Mouse (Mus musculus) megakaryocyte progenitor cell, adult 5-6 weeks (primary cell): ENCODE measurements at regions not wholly inside any gene's neighbourhood (a gene's known extent, or its start where the extent isn't known, plus 50 kb on each side); places are given as distances from the start of the nearest gene placed in this dataset.
A peak's percentile ranks its signal among the peaks of the same experiment; 100 is the strongest.

Experiments
- ATAC-seq: replicated peaks from 2 replicates; pipeline ENCODE4 v1.8.0; 2016; ENCODE audit warnings: mild to moderate bottlenecking, moderate TSS enrichment, inconsistent platforms; ENCODE audit not compliant: poor library complexity

DNA sequence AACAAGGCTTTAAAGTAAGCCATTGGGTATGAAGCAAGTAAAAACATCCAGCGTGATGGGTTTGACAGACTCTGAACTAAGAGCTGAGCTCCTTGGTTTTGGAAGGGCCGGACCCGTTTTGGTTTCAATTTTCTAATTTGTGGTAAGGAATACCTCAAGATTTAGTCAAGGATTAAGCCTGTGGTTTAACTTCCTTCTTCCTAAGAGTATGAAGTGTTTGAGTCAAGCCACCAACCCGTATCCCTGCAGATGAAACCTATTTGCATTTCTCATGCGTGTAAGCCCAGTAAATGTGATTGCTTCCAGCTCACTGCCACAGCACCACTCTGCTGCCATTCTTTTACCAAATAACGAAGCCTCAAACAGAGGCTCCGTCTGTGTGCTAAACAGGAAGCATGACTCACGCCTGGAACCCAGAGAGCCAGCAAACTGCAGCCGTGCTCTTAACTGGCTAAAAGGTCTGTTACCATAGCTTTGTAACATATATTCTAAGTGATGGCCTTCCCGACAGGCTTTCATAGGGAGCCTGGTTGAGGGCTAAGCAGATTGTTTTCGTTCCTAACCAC lies 149.7 kb downstream of the Etv1 start:
- peak; percentile 90 for ATAC-seq

DNA sequence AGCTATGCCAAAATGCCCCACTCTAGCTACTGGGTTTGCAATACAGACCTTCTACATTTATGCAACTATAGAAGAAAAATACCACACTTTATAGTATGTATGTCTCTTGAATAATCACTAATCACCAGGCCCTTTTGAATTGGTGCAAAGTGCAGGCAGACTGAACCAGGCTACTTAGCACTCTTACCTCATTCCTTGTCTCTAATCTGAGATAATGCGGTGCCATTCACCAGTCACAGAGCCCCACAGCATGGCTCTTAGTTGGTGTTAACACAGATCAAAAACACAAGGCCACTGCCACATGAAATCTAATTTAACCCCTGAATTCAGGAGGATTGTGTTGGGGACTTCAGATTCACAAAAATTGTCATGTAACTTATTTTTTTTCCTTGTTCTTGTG lies 150.5 kb downstream of the Etv1 start:
- ATAC-seq, result no peak

DNA sequence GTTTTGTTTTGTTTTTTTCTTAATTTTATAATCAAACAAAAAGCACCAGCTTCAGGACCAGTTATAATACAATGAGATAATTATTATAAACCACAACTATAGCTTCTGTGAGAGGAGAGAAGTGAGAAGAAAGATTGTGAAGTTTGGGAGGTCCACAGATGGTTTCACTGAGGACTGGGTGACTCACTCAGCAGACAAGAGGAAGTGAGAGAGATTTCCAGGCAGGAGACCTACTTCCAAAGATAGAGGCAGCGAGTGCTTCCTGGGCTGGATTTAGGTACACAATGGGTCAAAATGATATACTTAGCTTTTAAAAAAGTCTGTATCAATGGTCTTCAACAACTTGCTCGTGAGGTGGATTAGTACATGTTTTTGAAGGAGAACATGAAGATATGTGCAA lies 152.6 kb downstream of the Etv1 start:
- ATAC-seq, result peak; percentile 65

DNA sequence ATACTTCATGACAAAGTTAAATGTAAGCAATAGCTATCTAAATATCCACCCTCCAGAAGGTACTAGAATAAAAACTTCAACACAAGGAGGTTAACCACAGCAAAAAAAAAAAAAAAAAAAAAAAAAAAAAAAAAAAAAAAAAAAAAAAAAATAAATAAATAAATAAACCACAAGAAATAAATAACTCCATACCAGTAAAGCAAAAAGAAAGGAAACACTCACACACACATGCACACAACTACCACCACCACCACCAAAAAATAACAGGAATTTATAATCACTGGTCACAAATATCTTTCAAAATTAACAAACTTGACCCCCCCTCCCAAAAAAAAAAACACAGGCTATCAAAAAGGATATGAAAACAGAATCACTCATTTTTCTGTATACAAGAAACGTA lies 180.4 kb downstream of the Etv1 start:
- ATAC-seq, result no peak

DNA sequence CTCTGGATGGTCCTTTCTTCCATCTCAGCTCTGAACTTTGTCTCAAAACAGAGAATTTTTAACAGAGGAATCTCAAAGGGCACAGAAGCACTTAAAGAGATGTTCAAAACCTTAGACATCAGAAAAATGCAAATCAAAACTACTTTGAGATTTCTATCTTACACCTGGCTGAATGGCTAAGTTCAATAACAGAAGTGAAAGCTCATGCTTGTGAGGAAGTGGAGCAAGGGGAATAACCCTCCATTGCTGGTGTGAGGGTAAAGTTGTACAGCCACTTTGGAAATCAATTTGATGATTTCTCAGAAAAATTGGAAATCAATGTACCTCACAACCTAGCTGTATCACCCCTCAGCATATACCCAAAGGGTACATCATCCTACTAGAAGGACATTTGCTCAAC lies 183.1 kb downstream of the Etv1 start:
- no peak for ATAC-seq

DNA sequence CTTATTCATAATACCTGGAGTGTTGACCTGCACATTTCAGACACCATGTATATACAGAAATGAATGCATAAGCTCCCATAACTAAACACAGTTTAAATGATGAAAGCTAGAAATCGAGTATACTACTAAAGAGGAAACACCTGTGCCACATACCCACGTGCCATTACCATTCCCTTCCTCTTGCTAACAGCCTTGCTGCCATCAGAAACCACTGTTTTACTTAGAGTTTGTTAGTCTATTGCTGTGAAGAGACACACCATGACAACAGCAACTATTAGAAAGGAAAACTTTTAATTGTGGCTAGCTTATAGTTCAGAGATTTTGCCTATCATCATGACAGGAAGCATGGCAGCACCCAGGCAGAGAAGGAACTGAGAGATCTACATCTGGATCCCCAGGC lies 191.2 kb downstream of the Etv1 start:
- peak; percentile 77 for ATAC-seq

DNA sequence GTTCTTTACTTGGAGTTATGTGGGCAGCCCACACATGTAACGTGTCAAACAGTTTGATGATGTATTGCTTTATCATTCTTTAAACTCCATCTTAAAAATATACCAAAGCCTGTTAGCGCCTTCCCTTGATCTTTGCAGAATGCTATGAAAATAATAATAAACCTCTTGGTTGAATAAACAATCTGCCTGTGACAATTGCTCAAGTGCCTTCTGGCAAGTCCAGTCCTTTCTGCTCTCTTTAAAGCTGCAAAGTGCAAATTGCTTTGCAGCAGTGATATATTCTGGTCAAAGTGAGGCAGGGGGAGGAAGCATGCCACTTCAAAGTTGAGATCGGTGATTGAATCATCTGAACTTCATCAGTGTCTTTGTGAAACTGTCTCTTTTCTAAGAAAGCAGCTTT lies 193.0 kb downstream of the Etv1 start:
- ATAC-seq, result no peak

DNA sequence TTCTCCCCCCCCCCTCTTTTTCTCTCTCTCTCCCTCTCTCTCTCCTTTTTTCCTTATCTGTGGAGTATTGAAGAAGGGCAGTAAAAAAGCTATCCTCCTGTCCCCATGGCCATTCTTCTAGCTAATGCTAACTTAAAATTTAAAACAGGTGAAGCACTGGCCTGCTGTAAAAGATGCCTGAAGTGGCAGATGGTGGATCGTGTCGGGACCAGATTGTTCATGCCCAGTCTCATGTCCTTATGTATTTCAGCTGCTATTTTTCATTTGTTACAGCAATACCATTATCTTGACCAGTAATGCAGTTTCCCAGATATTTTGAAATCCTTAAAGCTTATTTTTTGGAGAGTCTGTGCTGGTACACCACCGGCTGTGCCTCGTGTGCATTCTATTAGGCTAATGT lies 196.3 kb downstream of the Etv1 start:
- ATAC-seq, result no peak

DNA sequence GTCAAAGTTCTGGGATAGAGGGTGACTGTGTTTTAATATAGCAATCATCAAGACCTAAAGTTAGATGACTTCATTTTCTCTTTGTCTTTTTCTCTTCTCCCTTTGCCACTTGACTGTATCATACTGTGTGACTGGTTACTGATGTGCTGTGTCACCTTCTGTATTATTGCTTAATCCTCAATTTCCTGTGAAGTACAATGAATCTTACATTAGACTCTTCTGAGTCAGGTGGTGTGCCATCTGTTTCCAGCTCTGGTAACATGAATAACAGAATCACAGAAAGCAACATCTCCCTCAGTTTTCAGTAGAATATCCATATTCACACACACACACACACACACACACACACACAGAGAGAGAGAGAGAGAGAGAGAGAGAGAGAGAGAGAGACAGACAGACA lies 203.2 kb downstream of the Etv1 start:
- ATAC-seq, result 0 out of 2 replicates have a peak, but pooled peaks have one; percentile 31

DNA sequence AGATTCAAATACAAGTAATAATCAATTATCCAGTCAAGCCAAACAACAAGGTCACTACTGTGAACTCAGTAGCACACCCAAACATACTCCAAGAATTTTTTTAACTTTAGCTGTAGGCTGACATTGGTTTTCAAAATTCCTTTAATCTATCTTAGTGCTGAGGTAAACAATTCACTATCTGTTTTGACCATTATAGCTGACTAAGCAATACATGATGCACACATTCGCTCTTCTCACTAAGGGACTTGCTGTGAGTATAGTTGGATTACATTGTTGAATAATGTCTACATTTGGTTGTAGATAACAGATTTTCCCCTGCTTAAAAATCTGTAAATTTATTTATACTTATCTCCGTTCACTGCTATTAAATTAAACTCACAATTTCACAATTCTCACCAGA lies 206.7 kb downstream of the Etv1 start:
- no peak for ATAC-seq

DNA sequence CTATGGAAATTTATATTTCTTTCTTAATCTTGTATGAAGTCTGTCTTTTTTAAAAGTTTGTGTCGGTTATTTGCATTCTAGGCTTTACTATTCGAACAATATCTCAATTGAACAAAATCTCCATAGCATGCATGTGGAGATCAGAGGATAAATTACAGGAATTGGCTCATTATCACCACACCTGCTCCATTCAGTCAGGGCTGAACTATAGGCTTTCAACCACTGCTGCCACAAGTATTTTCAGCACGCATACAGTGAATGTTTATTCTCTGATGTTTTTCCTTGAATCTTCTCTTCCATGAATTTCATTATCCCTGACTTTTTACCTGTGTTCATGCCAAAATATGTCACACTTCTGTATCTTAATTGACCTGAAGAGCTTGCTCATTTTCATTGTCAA lies 207.2 kb downstream of the Etv1 start:
- ATAC-seq, result no peak

DNA sequence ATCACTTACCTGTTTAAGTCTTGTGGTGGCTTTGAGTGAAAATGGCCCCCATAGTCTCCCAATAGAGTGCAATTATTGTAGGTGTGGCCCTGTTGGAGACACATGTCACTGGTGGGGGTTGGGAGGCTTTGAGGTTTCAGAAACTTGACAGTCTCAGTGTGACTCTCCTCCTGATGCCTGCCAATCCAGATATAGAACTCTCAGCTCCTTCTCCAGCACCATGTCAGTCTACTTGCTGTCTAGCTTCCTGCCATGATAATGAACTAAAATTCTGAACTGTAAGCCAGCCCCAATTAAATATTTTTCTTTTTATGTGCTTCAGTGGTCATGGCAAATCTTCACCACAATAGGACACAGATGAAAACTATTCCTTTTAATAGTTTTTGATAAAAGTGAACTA lies 208.1 kb downstream of the Etv1 start:
- ATAC-seq, result no peak

DNA sequence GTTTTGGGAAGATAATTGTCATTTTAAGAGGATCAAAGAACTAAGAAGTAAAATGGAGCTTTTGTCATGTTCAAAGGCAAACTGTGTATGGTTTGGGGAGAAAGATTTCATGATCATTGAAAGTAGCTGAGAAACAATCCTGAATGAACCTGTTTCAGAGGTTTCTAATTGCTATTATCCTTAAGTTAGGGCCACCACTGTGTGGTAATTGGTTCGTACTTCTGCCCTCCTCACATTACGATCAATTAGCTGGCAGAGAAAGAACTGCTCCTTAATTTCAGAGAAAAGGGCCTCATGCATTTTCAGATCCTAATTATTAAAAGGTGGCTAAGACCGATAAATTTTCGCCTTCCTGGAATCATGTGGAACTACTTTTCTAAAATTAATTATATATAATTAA lies 208.6 kb downstream of the Etv1 start:
- ATAC-seq, result no peak

DNA sequence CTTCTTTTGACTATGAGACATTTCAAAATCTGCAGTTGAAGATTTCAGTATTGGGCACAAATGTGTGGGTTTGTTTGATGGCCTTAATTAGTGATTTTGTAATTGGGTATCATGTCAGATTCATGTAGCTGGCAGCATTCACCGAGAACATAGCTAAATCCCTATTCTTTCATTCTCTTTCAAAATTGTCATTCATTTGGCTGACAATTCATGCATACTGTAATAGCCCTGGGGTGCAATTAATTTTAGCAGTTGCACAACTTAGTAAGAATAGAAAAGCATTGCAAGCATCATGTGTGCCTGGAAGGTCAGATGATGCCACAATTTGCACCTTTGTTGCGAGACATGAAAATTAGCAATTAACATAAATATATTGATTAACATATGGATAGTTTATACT lies 248.0 kb downstream of the Etv1 start:
- ATAC-seq, result no peak

DNA sequence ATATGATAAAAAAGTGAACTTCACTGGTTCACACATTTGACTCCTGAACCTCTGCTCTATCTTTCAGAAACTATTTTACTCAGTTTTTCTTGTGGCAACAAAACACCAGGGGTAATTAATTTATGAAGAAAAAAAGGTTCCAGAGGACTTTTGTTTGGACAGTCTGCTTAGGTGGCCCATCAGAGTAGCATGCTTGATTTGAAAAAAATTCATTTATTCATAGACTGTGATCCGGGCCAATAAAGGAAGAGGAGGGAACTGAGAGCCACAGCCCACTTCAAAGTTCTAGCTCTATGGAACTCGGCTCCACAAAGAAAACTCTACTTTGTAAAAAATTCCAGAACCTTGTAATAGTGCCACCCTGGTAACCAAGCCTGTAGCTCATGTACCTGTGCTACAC lies 248.8 kb downstream of the Etv1 start:
- no peak for ATAC-seq

DNA sequence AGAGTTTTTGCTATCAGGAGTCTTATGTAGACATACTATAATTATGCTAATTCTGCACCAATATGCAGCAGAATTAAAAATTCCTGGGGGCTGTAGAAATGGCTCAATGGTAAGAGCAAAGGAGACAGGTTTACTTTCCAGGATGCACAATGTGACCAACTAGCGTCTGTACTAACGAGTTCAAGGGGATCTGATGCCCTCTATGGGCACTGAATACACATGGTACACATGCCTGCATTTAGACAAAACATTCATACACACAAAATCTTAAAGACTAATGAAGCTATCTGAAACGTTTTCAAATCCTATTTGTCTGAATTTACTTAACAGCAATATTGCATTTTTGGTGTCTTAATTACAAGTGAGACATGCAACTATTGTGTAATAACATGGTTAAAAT lies 254.8 kb downstream of the Etv1 start:
- ATAC-seq, result no peak

DNA sequence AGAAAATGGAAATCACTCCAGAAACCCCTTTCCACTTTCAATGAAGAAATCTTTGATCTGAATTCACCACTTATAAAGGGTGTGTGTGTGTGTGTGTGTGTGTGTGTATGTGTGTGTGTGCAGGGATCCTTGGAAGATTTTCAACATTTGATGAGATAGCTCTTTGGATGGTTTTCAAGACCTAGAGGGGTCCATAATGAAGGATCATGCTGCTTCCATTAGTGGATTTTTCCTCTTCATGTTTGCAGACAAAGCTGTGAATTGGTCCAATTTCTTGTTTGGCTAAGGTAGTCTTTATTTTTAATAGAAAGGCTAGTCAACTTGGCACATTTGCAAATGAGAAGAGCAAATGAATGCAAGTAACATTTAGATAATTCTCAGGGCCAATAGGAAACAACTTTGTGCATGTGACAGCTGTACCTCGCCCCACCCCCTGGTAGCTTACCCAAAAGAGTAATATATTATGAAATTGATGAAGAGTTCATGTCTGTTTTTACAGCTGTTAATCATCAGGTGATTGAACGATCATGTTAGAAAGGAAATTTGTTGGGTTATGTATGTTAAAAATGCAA lies 257.4 kb downstream of the Etv1 start:
- ATAC-seq, result no peak

DNA sequence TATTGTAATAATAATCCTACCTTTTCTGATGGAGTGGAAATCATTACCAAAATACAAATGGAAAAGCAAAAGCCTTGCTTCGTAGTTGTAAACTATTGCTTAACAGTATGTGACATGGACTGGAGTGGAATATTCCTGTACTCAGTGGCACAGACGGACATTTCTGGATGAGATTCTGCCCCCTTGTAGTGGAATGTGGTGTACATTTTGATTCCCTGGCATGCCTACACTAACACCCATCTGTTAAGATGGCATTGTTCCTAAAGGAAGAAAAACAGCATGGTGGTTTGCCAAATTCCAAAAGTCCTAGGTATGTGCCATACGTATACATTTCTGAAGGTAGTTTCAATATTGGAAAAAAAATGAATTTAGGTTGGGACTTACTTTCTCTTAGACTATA lies 258.9 kb downstream of the Etv1 start:
- no peak for ATAC-seq

DNA sequence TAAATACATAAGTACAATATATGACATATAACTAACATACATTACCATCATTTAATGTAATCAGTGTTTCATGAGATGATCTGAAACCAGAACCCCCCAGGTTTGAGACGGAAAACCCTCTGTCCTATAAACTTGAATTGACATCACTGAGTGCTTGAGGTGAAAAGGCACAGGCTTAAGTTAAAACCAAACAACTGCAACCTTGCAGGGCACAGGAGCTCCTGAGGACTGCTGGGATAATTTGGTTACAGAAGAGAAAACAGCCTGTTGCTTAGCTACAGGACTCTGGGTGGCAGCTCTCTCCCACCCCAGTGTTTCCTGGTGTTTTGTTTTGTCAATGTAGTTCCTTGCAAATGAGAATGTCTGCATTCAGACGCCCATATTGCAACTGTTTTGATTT lies 259.5 kb downstream of the Etv1 start:
- no peak for ATAC-seq

DNA sequence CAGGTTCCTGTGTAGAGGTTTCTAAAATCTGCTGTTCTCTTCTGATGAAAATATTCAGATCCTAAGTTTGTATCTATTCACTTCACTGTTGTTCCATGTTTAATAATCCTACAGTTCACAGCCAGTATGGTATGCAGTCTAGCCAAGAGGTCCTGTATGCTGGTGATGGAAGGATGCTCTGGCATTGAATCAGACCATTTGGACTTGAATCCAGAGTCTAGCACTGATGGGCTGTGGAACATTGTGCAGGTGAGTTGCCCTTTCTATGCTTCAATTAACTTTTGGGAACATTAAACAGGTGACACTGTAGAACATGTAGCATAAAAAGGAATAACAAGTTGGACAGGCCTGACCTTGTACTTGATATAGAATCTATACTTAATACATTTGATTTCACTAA lies 267.9 kb downstream of the Etv1 start:
- no peak for ATAC-seq

DNA sequence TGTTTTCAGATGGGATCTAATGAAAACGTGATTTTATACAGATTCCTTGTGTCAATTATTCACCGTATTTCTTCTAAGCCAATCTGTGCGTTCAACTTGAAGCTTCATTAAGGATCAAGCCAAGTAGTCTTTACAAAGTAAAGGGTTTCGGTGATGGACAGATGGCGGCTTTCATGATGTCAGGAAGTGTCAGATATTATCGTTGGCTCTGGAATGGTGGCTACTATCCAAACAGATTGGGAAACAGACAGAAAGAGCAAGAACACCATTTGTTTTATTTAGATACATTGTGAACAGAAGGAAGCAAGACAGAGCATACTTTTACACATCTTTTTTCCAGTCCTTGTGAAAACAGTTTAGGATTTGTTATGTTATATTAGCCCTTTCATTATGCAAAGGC lies 269.3 kb downstream of the Etv1 start:
- no peak for ATAC-seq

DNA sequence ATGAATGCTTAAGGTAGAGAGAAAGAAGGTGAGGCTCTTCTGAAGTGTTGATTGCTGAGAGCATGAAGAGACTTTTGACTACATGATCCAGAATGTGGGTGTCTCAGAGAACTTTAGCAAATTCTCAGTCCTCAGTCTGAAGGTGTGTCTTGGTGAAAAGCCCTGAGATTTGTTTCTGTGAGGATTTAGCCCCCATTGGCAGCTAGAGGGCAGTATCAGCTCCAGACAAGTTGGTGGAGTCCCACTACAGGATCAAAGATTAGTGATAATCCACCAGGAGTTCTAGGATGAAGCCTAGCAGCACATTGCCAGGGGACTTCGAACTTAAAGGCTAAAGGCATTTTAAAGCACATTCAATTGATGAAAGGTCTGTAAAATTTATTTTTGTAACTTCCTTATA lies 269.8 kb downstream of the Etv1 start:
- 0 out of 2 replicates have a peak, but pooled peaks have one; percentile 34 for ATAC-seq

DNA sequence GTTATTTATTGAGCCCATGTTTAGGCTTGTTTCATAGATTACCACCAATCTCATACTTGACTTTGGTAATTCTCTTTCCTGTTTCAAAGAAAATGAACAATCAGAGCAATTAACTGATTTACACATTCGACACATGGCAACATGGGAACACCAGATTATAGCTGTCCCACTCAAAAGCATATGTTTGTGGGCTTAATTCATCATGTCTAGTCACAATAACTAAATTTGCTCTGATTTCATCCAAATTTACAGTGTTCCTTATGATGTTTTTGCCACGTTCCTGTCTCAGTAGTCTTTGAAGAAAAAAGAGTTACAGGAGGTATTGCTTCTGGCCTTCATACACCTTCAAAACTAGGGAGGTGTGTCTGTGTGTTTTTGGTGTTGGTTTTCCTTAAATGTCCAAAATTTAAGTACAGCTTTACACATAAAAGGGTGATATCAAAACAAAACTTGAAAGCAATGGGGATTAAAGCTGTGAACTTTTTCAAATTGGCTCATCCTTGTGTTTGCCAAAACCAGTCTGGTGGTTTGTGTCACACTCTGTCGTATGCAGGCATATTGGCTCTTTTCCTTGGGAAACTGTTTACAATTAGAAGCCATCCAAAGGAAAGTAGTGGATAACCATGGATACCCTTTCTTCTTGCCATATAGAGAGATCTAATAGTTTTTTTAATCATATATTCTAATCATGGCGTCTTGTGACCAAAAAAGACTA lies 291.3 kb downstream of the Etv1 start:
- ATAC-seq, result no peak
